Mouse (Mus musculus) gastrocnemius, postnatal 4 days (tissue): Measurements from ENCODE around the gene Mcoln1. TPM values are rescaled to one million over a fixed set of nuclear protein-coding genes. Genes with fewer than 3 reads are reported as not detected.

Source experiments
- DNase-seq, 2 experiments: peaks; one replicate each; pipeline ENCODE4 v3.0.0; 2021 to 2022; ENCODE audit warnings: low spot score in 2 of 2, mixed read lengths in 2 of 2
- total RNA-seq, 2 experiments: library from RNA; stranded (reverse); gene quantifications; 2 replicates each; pipeline ENCODE4 v1.2.3; 2021

The Mcoln1 gene
- total RNA-seq, 2 experiments from 2014 or later: 22.8 to 26.7 TPM

GRCm38 (mm10) chr8:3552240-3552639 lies 52.0 kb downstream of the Mcoln1 start:
- DNase-seq: no peak

- no peak for DNase-seq
Observed at GRCm38 (mm10) chr8:3556114-3556513, 55.9 kb downstream of the Mcoln1 start.

Other genes starting within 250 kb of the Mcoln1 start
- gene Insr, start 220.8 kb upstream of the Mcoln1 start, total RNA-seq: 10 to 100 TPM; 71.0 to 73.6 TPM
- gene A430078G23Rik, start 147.0 kb upstream of the Mcoln1 start, total RNA-seq: under 1 TPM; 0.39 to 0.49 TPM
- gene Arhgef18, start 107.5 kb upstream of the Mcoln1 start, total RNA-seq: 10 to 100 TPM; 16.9 to 17.3 TPM
- 1 to 10 TPM; 3.1 to 5.9 TPM for gene Pex11g, start 32.8 kb upstream of the Mcoln1 start, total RNA-seq
- under 1 TPM in 1 of 2 experiments, not detected in 1; 0.16 TPM for gene Tex45, start 29.6 kb upstream of the Mcoln1 start, total RNA-seq
- 10 to 100 TPM; 22.3 to 23.6 TPM for gene Zfp358, start 7.3 kb upstream of the Mcoln1 start, total RNA-seq
- 10 to 100 TPM; 15.8 to 20.6 TPM for gene Pnpla6, start 14.9 kb downstream of the Mcoln1 start, total RNA-seq
- not detected for gene C330021F23Rik, start 67.5 kb downstream of the Mcoln1 start, total RNA-seq
- 1 to 10 TPM; 1.8 to 2.6 TPM for gene Camsap3, start 86.8 kb downstream of the Mcoln1 start, total RNA-seq
- gene Xab2, start 120.9 kb downstream of the Mcoln1 start, total RNA-seq: 10 to 100 TPM; 21.1 to 23.2 TPM
- gene Pet100, start 121.1 kb downstream of the Mcoln1 start, total RNA-seq: 10 to 100 TPM; 59.7 to 70.0 TPM
- under 1 TPM in 1 of 2 experiments, not detected in 1; 0.65 TPM for gene Pcp2, start 125.1 kb downstream of the Mcoln1 start, total RNA-seq
- 1 to 10 TPM; 3.1 to 7.2 TPM for gene Stxbp2, start 130.5 kb downstream of the Mcoln1 start, total RNA-seq
- gene Retn, start 155.3 kb downstream of the Mcoln1 start, total RNA-seq: 10 to 100 TPM in 1 of 2 experiments, 1 to 10 TPM in 1; 7.6 to 11.6 TPM
- under 1 TPM; 0.25 to 0.52 TPM for gene Mcemp1, start 165.3 kb downstream of the Mcoln1 start, total RNA-seq
- gene Fcor, start 171.9 kb downstream of the Mcoln1 start, total RNA-seq: 1 to 10 TPM; 2.5 to 2.9 TPM
- 10 to 100 TPM; 25.9 to 27.8 TPM for gene Trappc5, start 175.8 kb downstream of the Mcoln1 start, total RNA-seq
- gene Fcer2a, start 193.7 kb downstream of the Mcoln1 start, total RNA-seq: under 1 TPM; 0.67 to 0.86 TPM
- under 1 TPM in 1 of 2 experiments, not detected in 1; 0.21 TPM for gene Clec4g, start 220.2 kb downstream of the Mcoln1 start, total RNA-seq
- not detected for gene Cd209a, start 248.5 kb downstream of the Mcoln1 start, total RNA-seq